Mouse (Mus musculus) Patski (cell line): ENCODE data around the gene Ppara. TPM values are rescaled to one million over a fixed set of nuclear protein-coding genes. Genes with fewer than 3 reads are reported as not detected.
A peak's percentile ranks its signal among the peaks of the same experiment; 100 is the strongest.

ENCODE experiments used
- ATAC-seq: fragments of 100-300 bp; one replicate; pipeline ENCODE4 v1.8.0; 2021
- CTCF ChIA-PET: fragments of 350-600 bp; sonication (Branson Sonifier 250); formaldehyde crosslinking; loops from one replicate; lab custom pipeline; 2022; ENCODE audit warnings: inconsistent platforms; lab: Charles Lee
- POLR2A ChIA-PET: fragments of 350-600 bp; sonication (Branson Sonifier 250); formaldehyde crosslinking; loops from one replicate; lab custom pipeline; 2022; ENCODE audit warnings: antibody characterized with exemption, inconsistent platforms; lab: Charles Lee
- DNase-seq: peaks from one replicate; pipeline ENCODE4 v3.0.0-alpha.2; 2011; ENCODE audit warnings: low read depth, low spot score
- H3K27me3 ChIP-seq: fragments of 371-371 bp; one replicate; pipeline ENCODE4 v1.5.1; 2021
- CTCF ChIP-seq: fragments of 100-300 bp; IDR thresholded peaks from one replicate; pipeline ENCODE4 v1.5.1; 2021
- in situ Hi-C: fragments of 300-500 bp; cut with MboI; formaldehyde crosslinking; loops from 3 replicates; pipeline ENCODE4 v1.11.1; 2018; ENCODE audit warnings: low pct_unique_long_range_greater_than_20kb, mixed read lengths
- polyA plus RNA-seq: library from polyadenylated mRNA; unstranded; gene quantifications from one replicate; pipeline ENCODE4 v1.2.3, GENCODE M21; 2021

Gene Ppara
- polyA plus RNA-seq, 1 experiment from 2014 or later: 4.7 TPM

DNA sequence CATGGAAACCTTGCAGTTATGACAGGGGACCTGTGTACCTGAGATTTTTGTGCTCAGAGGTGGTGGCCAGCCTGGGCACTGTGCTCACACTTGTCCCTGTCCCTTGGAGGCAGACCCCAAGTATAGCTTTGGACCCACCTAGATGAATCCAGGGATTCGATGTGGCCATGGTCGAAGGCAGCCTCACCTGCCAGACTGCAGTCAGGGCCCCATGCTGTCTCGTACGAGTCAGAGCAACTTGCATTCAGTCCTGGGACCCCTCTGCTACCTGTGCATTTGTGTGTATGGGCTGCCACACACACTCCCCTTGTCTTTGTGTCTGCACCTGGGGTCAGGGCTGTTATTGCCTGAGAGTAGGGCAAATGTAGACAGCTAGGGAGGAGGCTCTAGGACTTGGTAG lies 39.5 kb upstream of the Ppara start:
- DNase-seq (no peak), ATAC-seq (no peak)
- H3K27me3 ChIP-seq: no peaks in the 10 kb centered on the region
- CTCF ChIA-PET: interaction anchor here (1.0 to 1.2 kb wide), 2 partner anchors 8 to 15 kb away, joined by 3 read pairs; no protein-coding TSS in a partner anchor
- POLR2A ChIA-PET: interaction anchor here (0.8 to 1.5 kb wide), 2 partner anchors 9 to 28 kb away, joined by 3 to 4 read pairs; no protein-coding TSS in a partner anchor
- in situ Hi-C loops: no loop called here
- no peak for TF ChIP-seq CTCF

DNA sequence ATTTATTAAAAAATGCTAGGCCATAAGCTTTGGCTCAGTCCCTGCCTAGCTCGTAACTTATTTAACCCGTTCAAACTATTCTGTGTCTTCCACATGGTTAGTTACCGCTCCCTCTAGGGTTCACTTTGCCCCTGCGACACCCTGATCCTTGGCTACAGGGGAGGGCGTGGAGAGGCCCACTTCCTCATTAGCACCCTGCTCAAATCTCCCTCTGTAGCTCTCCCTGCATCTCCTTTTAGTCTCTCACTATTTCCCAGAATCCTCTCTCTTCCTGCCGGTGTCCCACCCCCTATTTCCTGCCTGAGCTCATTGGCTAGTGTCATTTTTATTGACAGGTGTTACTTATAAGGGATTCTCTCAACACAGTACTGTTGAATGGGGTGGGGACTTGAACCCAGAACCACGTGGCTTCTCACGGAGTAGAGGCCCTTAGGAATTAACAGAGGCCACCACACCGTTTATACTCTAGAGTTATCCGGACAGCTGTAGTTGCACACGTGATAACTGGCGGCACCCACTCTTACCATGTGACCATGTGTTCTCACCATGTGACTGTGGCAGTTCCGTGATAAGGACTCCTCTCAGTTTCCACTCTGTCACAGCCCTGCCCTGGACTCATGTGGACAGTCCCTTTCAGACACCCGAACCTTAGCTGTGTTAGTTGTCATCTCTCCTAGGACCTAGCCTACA lies 36.3 kb upstream of the Ppara start:
- no peaks in the 10 kb centered on the region for H3K27me3 ChIP-seq

DNA sequence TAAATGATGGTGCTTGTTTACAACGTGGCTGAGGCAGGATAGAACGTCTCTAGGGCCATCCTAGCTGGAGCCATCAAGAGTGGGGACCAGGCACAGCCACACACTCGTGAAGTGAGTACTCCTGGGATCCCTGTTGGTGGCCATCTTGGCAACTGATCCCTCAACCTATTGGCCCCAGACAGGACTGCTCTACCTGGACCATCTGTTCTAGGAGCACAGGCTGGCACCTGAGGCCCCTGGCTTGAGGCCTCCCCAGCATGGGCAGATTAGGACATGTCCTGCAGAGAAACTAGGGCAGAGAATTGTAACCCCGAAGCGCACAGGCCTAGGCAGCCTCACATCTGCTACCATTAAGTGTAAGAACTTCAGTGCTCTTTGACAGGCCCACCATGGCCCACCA lies 35.3 kb upstream of the Ppara start:
- CTCF ChIA-PET: no interaction called here
- ATAC-seq (no peak), DNase-seq (no peak)
- TF ChIP-seq CTCF: no peak
- in situ Hi-C loops: no loop called here
- no peaks in the 10 kb centered on the region for H3K27me3 ChIP-seq
- POLR2A ChIA-PET: interaction anchor here (1.3 to 3.3 kb wide), 4 partner anchors 11 to 87 kb away, joined by 3 to 15 read pairs (median 4); no protein-coding TSS in a partner anchor

More for the DNA sequence above, 36.3 kb upstream of the Ppara start:
- no peak for TF ChIP-seq CTCF
- ATAC-seq: no peak
- CTCF ChIA-PET: interaction anchor here (0.9 to 1.0 kb wide), 3 partner anchors 12 to 101 kb away, joined by 3 to 4 read pairs (median 4); no protein-coding TSS in a partner anchor
- DNase-seq: no peak
- POLR2A ChIA-PET: interaction anchor here (1.3 to 1.6 kb wide), 4 partner anchors 12 to 86 kb away, joined by 3 to 8 read pairs (median 4); no protein-coding TSS in a partner anchor
- in situ Hi-C loops: no loop called here

DNA sequence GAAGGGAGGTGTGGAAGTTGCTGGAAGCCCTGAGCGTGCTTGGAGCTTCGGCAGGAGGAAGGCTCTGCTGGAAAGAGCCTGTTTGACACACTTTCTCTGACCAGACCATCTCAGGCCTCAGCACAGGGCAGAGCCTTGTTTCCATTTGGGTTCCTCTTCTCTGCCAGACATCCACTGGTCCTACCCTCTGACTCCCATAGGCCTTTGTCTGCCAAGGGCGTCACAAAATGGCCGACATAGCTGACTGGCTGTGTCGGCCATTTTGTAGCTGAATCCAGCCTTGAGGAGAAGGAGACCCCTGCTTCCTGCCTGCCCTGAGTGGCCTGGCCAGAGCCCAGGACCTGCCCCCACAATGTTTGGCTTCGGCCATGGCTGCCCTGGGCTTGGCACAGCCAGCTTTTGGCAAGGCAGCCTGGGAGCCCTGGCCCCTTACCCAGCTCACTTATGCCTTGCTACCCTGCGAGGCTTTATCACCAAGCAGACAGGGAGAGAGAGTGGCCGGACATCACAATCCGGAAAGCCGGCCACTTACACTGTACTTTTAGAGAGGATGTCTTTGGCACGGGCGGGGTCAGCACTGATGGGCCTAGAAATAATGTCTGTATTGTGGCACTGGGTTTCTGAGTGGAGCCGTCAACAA lies 34.8 kb upstream of the Ppara start:
- in situ Hi-C loops: loop anchor here (5.0 kb wide), 1 partner anchor 88 kb away; no protein-coding TSS in a partner anchor
- no peaks in the 10 kb centered on the region for H3K27me3 ChIP-seq
- CTCF ChIA-PET: interaction anchor here (2.6 kb wide), 1 partner anchor 13 kb away, joined by 9 read pairs; no protein-coding TSS in a partner anchor
- POLR2A ChIA-PET: interaction anchor here (2.3 to 3.3 kb wide), 2 partner anchors 11 to 14 kb away, joined by 7 to 15 read pairs; no protein-coding TSS in a partner anchor
- TF ChIP-seq CTCF: no peak
- DNase-seq (no peak), ATAC-seq (no peak)

DNA sequence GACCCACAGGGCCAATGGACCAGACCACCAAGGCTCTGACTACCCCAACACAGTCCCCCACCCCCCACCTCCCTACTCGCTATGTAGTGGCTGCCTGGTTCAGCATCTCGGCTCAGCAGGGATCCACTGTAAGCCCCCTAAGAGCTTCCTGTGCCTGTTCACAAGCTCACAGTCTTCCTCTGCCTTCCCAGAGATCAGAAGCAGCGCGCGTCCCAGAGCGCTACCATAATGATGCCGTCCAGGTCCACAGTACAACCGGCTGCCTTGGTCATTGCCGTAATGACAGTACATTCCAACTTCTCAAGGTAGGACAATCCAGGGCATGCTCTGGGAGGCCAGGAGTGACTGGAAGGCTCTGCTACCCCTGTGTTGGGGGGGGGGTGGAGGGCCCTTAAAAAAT lies 34.1 kb upstream of the Ppara start:
- no peak for DNase-seq
- H3K27me3 ChIP-seq: no peaks in the 10 kb centered on the region
- CTCF ChIA-PET: interaction anchor here (1.5 to 2.6 kb wide), 3 partner anchors 14 to 88 kb away, joined by 6 to 9 read pairs (median 7); no protein-coding TSS in a partner anchor
- POLR2A ChIA-PET: interaction anchor here (1.2 to 3.3 kb wide), 4 partner anchors 12 to 20 kb away, joined by 3 to 15 read pairs (median 8); no protein-coding TSS in a partner anchor
- in situ Hi-C loops: loop anchor here (5.0 kb wide), 1 partner anchor 88 kb away; no protein-coding TSS in a partner anchor
- no peak for ATAC-seq
- TF ChIP-seq CTCF: no peak

DNA sequence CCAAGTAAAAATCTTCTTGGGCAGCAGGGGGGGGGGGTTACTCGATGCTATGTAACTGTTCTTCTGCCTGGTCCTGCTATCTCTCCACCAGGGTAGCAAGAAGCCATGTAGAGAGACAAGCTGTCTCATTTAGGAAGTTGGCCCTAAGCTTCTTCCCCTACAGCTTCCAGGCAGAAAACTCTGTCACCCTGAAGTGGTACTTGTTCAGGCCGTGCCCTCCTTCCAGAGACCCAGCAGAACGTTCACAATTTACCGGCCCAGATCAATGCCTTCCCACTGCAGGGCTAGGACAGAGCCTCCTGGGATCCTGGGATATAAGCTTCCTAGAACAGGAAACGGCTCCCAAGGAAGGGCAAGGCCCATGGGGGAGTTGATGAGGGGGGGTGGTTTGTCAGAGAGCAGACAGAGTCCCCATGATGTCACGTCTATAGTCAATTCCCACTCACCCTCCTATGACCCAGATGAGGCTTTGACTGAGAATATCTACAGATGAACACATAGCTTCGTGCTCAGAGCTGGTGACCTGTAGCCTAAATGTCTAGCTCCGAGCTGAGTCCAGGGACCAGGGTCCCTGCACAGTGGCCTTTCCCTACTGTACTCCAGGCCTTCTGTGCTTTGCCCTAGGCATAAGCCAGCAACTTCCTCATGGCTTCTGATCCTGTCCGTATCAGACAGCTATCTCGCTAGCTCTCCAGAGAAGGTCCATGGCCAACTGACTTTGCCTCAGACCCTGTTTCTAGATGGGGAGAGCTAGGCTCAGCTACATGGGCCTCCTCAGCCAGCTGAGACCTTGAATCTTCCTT lies 33.5 kb upstream of the Ppara start:
- no peak for TF ChIP-seq CTCF
- ATAC-seq: no peak
- POLR2A ChIA-PET: interaction anchor here (0.6 to 3.3 kb wide), 7 partner anchors 13 to 53 kb away, joined by 3 to 15 read pairs (median 4); no protein-coding TSS in a partner anchor
- CTCF ChIA-PET: interaction anchor here (0.8 to 2.6 kb wide), 4 partner anchors 14 to 88 kb away, joined by 3 to 9 read pairs (median 6); no protein-coding TSS in a partner anchor
- DNase-seq: no peak
- in situ Hi-C loops: loop anchor here (5.0 kb wide), 1 partner anchor 89 kb away; no protein-coding TSS in a partner anchor
- no peaks in the 10 kb centered on the region for H3K27me3 ChIP-seq

DNA sequence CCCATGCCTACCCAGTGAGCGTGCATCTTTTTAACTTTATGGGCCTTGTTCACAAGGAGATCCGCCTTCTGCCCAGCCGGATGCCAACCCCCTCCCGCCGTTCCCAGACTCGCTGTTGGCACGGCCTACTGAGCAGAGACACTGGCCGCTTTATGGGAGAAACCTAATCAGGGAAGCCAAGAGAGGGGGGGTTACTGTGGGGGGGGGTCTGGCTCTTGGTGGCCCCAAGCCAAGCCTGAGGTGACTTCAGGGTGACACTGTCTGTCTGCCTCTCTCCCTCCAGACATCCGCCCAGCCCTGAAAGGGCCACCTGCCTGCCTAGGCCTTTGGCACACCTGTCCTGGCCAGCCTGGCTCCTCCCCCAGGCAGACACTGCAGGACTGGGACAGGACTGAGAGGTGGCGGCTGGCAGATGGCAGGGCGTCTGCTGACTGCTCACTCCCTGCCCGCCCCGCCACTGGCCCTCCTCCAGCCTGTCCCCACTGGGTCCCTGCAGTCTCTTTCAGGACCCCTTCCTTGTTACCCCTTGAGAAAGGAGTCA lies 32.3 kb upstream of the Ppara start:
- in situ Hi-C loops: loop anchor here (5.0 kb wide), 1 partner anchor 90 kb away; no protein-coding TSS in a partner anchor
- TF ChIP-seq CTCF: no peak
- ATAC-seq: peak; percentile 53
- ChIA-PET CTCF (interaction anchor here (1.5 to 2.6 kb wide), 3 partner anchors 16 to 90 kb away, joined by 6 to 9 read pairs (median 7); no protein-coding TSS in a partner anchor), POLR2A (interaction anchor here (0.6 to 3.3 kb wide), 4 partner anchors 14 to 37 kb away, joined by 4 to 15 read pairs (median 8); no protein-coding TSS in a partner anchor)
- DNase-seq: peak; percentile 88
- no peaks in the 10 kb centered on the region for H3K27me3 ChIP-seq

DNA sequence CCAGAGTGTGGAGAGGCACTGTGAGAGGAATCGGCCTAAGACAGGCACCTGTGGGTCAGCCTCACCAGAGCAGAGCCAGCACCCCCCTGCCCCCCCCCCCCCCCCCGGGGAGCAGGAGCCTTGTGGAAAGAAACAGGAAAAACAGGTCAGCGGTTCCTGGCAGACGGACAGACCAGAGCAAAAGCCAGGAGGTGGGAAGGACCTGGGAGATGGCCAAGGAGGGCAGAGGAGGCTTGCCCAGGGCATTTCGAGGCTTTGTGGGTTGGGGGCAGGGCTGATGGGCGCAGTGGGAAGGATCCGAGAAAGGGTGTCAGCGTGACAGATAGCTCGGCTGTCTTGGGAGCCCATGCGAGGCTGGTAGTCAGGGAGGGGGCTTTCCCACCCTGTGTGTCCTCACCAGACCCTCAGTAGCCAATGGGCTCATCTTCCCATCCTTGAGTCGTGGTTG lies 31.6 kb upstream of the Ppara start:
- DNase-seq: peak; percentile 93
- no peak for TF ChIP-seq CTCF
- ATAC-seq: peak; percentile 29
- CTCF ChIA-PET: interaction anchor here (0.8 to 1.9 kb wide), 2 partner anchors 15 to 90 kb away, joined by 4 read pairs; no protein-coding TSS in a partner anchor
- in situ Hi-C loops: loop anchor here (5.0 kb wide), 1 partner anchor 91 kb away; no protein-coding TSS in a partner anchor
- no peaks in the 10 kb centered on the region for H3K27me3 ChIP-seq
- POLR2A ChIA-PET: interaction anchor here (0.6 to 1.6 kb wide), 6 partner anchors 15 to 37 kb away, joined by 3 to 5 read pairs (median 4); no protein-coding TSS in a partner anchor

DNA sequence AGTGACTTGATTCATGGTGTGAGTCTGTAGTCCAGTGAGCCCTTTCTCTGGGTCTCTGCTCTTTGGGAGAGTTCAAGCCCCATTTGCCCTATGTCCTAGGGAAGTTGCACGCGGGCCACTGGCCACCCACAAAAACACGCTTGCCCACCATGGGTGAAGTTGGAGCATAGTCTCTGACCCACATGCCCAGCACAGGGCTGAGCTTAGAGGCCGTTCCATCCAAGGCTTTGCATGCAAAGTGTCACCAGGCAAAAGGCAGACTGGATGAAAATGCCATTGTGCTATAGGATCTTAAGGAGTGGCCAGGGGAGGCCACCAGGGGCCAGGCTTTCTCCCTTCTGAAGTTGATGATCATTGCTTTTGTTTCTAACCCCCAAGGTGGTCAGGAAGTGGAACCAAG lies 30.9 kb upstream of the Ppara start:
- POLR2A ChIA-PET: interaction anchor here (0.5 to 1.6 kb wide), 7 partner anchors 16 to 38 kb away, joined by 3 to 5 read pairs (median 4); no protein-coding TSS in a partner anchor
- no peak for TF ChIP-seq CTCF
- ATAC-seq: no peak
- H3K27me3 ChIP-seq: no peaks in the 10 kb centered on the region
- in situ Hi-C loops: loop anchor here (5.0 kb wide), 1 partner anchor 92 kb away; no protein-coding TSS in a partner anchor
- CTCF ChIA-PET: interaction anchor here (0.8 to 1.9 kb wide), 2 partner anchors 16 to 91 kb away, joined by 4 read pairs; no protein-coding TSS in a partner anchor
- DNase-seq: no peak
